Mouse (Mus musculus): ENCODE results near the gene Mid1. TPM values are rescaled to one million over a fixed set of nuclear protein-coding genes. Genes with fewer than 3 reads are reported as not detected.
"Not testable (repeated sequence)": the region's sequence is repeated elsewhere in the genome, so short reads cannot be mapped to it uniquely, and the experiment has no call there.

Mid1 gene
- polyA plus RNA-seq, 1 experiment from 2014 or later = 12.0 TPM

GRCm38 (mm10) chrX:169979461-169980202 lies 294.6 kb downstream of the Mid1 start:
- peaks cover 85% of the 10 kb centered on the region for H3K9me3 ChIP-seq
- H3K36me3 ChIP-seq = peaks cover 65% of the 10 kb centered on the region

GRCm38 (mm10) chrX:169980203-169980556 lies 295.2 kb downstream of the Mid1 start:
- Histone ChIP-seq H3K9me3 (peaks cover 85% of the 10 kb centered on the region), H3K36me3 (peaks cover 70% of the 10 kb centered on the region)
- DNase-seq (ENCODE audit: low spot score) = peak; percentile 69
- not testable (repeated sequence) for H3K27ac ChIP-seq; H3K27me3 ChIP-seq (ENCODE audit: insufficient read depth, poor library complexity, severe bottlenecking); H3K4me3 ChIP-seq; H3K4me1 ChIP-seq
- WGBS = 79% methylated on average over 6 of the region's 6 CpGs

More at GRCm38 (mm10) chrX:169979461-169980202, 294.6 kb downstream of the Mid1 start:
- H3K27me3 ChIP-seq (ENCODE audit: insufficient read depth, poor library complexity, severe bottlenecking); H3K4me3 ChIP-seq; H3K4me1 ChIP-seq; H3K27ac ChIP-seq: not testable (repeated sequence)
- 82% methylated on average over 20 of the region's 20 CpGs for WGBS
- DNase-seq (ENCODE audit: low spot score) = peak; percentile 73

GRCm38 (mm10) chrX:169980809-169981289 lies 295.9 kb downstream of the Mid1 start:
- Histone ChIP-seq H3K9me3 (peaks cover 85% of the 10 kb centered on the region), H3K36me3 (peaks cover 72% of the 10 kb centered on the region), H3K27me3 (ENCODE audit: insufficient read depth, poor library complexity, severe bottlenecking) (no peaks in the 10 kb centered on the region), H3K27ac (no peak overlapping the region), H3K4me3 (no peak overlapping the region), H3K4me1 (no peaks in the 10 kb centered on the region)
- DNase-seq (ENCODE audit: low spot score) = no peak
- 78% methylated on average over 12 of the region's 12 CpGs for WGBS

GRCm38 (mm10) chrX:169981761-169982181 lies 296.8 kb downstream of the Mid1 start:
- WGBS = 84% methylated on average over 19 of the region's 19 CpGs
- DNase-seq (ENCODE audit: low spot score) = peak; percentile 84
- not testable (repeated sequence) for H3K27me3 ChIP-seq (ENCODE audit: insufficient read depth, poor library complexity, severe bottlenecking); H3K4me3 ChIP-seq; H3K4me1 ChIP-seq; H3K27ac ChIP-seq
- Histone ChIP-seq H3K36me3 (peaks cover 76% of the 10 kb centered on the region), H3K9me3 (peaks cover 88% of the 10 kb centered on the region)

- H3K27me3 ChIP-seq (ENCODE audit: insufficient read depth, poor library complexity, severe bottlenecking); DNase-seq (ENCODE audit: low spot score); H3K4me3 ChIP-seq; H3K4me1 ChIP-seq; H3K27ac ChIP-seq: not testable (repeated sequence)
- peaks cover 75% of the 10 kb centered on the region for H3K36me3 ChIP-seq
- peaks cover 87% of the 10 kb centered on the region for H3K9me3 ChIP-seq
- 88% methylated on average over 23 of the region's 23 CpGs for WGBS
Observed at GRCm38 (mm10) chrX:169982606-169983400, 297.8 kb downstream of the Mid1 start.

GRCm38 (mm10) chrX:169983401-169984165 lies 298.6 kb downstream of the Mid1 start:
- peak; percentile 76 for DNase-seq (ENCODE audit: low spot score)
- H3K27me3 ChIP-seq (ENCODE audit: insufficient read depth, poor library complexity, severe bottlenecking); H3K4me1 ChIP-seq; H3K27ac ChIP-seq; H3K4me3 ChIP-seq: not testable (repeated sequence)
- 87% methylated on average over 19 of the region's 19 CpGs for WGBS
- Histone ChIP-seq H3K9me3 (peaks cover 82% of the 10 kb centered on the region), H3K36me3 (peaks cover 73% of the 10 kb centered on the region)

- not testable (repeated sequence) for H3K4me3 ChIP-seq
- H3K9me3 ChIP-seq = peaks cover 82% of the 10 kb centered on the region
Observed at GRCm38 (mm10) chrX:169984331-169984730, 299.3 kb downstream of the Mid1 start.

GRCm38 (mm10) chrX:169984853-169985252 lies 299.9 kb downstream of the Mid1 start:
- H3K27me3 ChIP-seq (ENCODE audit: insufficient read depth, poor library complexity, severe bottlenecking); H3K27ac ChIP-seq; H3K4me3 ChIP-seq; H3K4me1 ChIP-seq: not testable (repeated sequence)
- DNase-seq (ENCODE audit: low spot score) = peak; percentile 77
- Histone ChIP-seq H3K9me3 (peaks cover 79% of the 10 kb centered on the region), H3K36me3 (peaks cover 76% of the 10 kb centered on the region)
- WGBS = 90% methylated on average over 21 of the region's 21 CpGs

More at GRCm38 (mm10) chrX:169984331-169984730, 299.3 kb downstream of the Mid1 start:
- not testable (repeated sequence) for H3K27ac ChIP-seq; DNase-seq (ENCODE audit: low spot score); H3K4me1 ChIP-seq; H3K27me3 ChIP-seq (ENCODE audit: insufficient read depth, poor library complexity, severe bottlenecking)
- peaks cover 78% of the 10 kb centered on the region for H3K36me3 ChIP-seq
- 87% methylated on average over 7 of the region's 7 CpGs for WGBS

GRCm38 (mm10) chrX:169985796-169986195 lies 300.8 kb downstream of the Mid1 start:
- H3K4me1 ChIP-seq; H3K27ac ChIP-seq; H3K27me3 ChIP-seq (ENCODE audit: insufficient read depth, poor library complexity, severe bottlenecking); H3K4me3 ChIP-seq: not testable (repeated sequence)
- 82% methylated on average over 18 of the region's 18 CpGs for WGBS
- DNase-seq (ENCODE audit: low spot score) = peak; percentile 78
- H3K9me3 ChIP-seq = peaks cover 78% of the 10 kb centered on the region
- peaks cover 77% of the 10 kb centered on the region for H3K36me3 ChIP-seq

- Histone ChIP-seq H3K9me3 (peaks cover 69% of the 10 kb centered on the region), H3K27ac (0 out of 2 replicates have a peak overlapping the region, but pooled peaks have one; percentile 0), H3K36me3 (peaks cover 70% of the 10 kb centered on the region), H3K4me3 (peak overlapping the region; percentile 9)
- DNase-seq (ENCODE audit: low spot score) = peak; percentile 88
- H3K4me1 ChIP-seq; H3K27me3 ChIP-seq (ENCODE audit: insufficient read depth, poor library complexity, severe bottlenecking): not testable (repeated sequence)
- WGBS = 57% methylated on average over 51 of the region's 51 CpGs
Observed at GRCm38 (mm10) chrX:169986519-169987367, 301.7 kb downstream of the Mid1 start.

GRCm38 (mm10) chrX:169987368-169987837 lies 302.4 kb downstream of the Mid1 start:
- H3K9me3 ChIP-seq = peaks cover 62% of the 10 kb centered on the region
- WGBS = 85% methylated on average over 28 of the region's 28 CpGs
- H3K4me1 ChIP-seq; H3K27me3 ChIP-seq (ENCODE audit: insufficient read depth, poor library complexity, severe bottlenecking); H3K27ac ChIP-seq; H3K4me3 ChIP-seq: not testable (repeated sequence)
- H3K36me3 ChIP-seq = peaks cover 64% of the 10 kb centered on the region
- DNase-seq (ENCODE audit: low spot score) = peak; percentile 83

All from heart, embryonic 10.5 days (tissue).